Mouse (Mus musculus): ENCODE measurements around the gene Hemk1. TPM values are rescaled to one million over a fixed set of nuclear protein-coding genes. Genes with fewer than 3 reads are reported as not detected.
A peak's percentile ranks its signal among the peaks of the same experiment; 100 is the strongest.

Gene Hemk1
- polyA plus RNA-seq, 1 experiment from 2014 or later: 17.4 TPM

- WGBS: 74% methylated on average over 2 of the region's 2 CpGs
- Histone ChIP-seq H3K9ac (no peak overlapping the region), H3K36me3 (no peaks in the 10 kb centered on the region), H3K9me3 (no peaks in the 10 kb centered on the region), H3K27ac (no peak overlapping the region), H3K4me3 (no peak overlapping the region), H3K4me1 (replicated peaks) (peaks cover 10% of the 10 kb centered on the region), H3K27me3 (peaks cover 28% of the 10 kb centered on the region), H3K4me2 (no peak overlapping the region)
- no peak for ATAC-seq (ENCODE audit: low FRiP score)
These were observed 50.9 kb downstream of the Hemk1 start for GRCm38 (mm10) chr9:107287294-107287693.

- Histone ChIP-seq H3K4me3 (no peak overlapping the region), H3K27me3 (peaks cover 19% of the 10 kb centered on the region), H3K27ac (no peak overlapping the region), H3K9ac (no peak overlapping the region), H3K9me3 (no peaks in the 10 kb centered on the region), H3K4me1 (replicated peaks) (peaks cover 17% of the 10 kb centered on the region), H3K36me3 (no peaks in the 10 kb centered on the region), H3K4me2 (no peak overlapping the region)
- ATAC-seq (ENCODE audit: low FRiP score): no peak
- WGBS: 13% methylated on average over 3 of the region's 3 CpGs
These were observed 53.1 kb downstream of the Hemk1 start for GRCm38 (mm10) chr9:107285009-107285408.

GRCm38 (mm10) chr9:107282951-107283350, 55.2 kb downstream of the Hemk1 start:
- H3K4me1 ChIP-seq (replicated peaks): peaks cover 27% of the 10 kb centered on the region
- 92% methylated on average over 9 of the region's 9 CpGs for WGBS
- H3K27ac ChIP-seq: no peak overlapping the region
- H3K36me3 ChIP-seq: no peaks in the 10 kb centered on the region
- H3K9ac ChIP-seq: no peak overlapping the region
- no peak for ATAC-seq (ENCODE audit: low FRiP score)
- H3K4me3 ChIP-seq: no peak overlapping the region
- no peak overlapping the region for H3K4me2 ChIP-seq
- no peaks in the 10 kb centered on the region for H3K9me3 ChIP-seq
- no peaks in the 10 kb centered on the region for H3K27me3 ChIP-seq

- Histone ChIP-seq H3K9me3 (no peaks in the 10 kb centered on the region), H3K27me3 (no peaks in the 10 kb centered on the region), H3K4me1 (replicated peaks) (peaks cover 27% of the 10 kb centered on the region), H3K4me3 (no peak overlapping the region), H3K4me2 (no peak overlapping the region), H3K27ac (no peak overlapping the region), H3K9ac (no peak overlapping the region), H3K36me3 (no peaks in the 10 kb centered on the region)
- WGBS: 92% methylated on average over 5 of the region's 5 CpGs
- ATAC-seq (ENCODE audit: low FRiP score): no peak
These were observed 56.7 kb downstream of the Hemk1 start for GRCm38 (mm10) chr9:107281241-107281987.

GRCm38 (mm10) chr9:107280322-107281027, 57.7 kb downstream of the Hemk1 start:
- Histone ChIP-seq H3K36me3 (no peaks in the 10 kb centered on the region), H3K9me3 (no peaks in the 10 kb centered on the region), H3K27ac (no peak overlapping the region), H3K4me1 (replicated peaks) (peaks cover 27% of the 10 kb centered on the region), H3K4me3 (no peak overlapping the region), H3K9ac (no peak overlapping the region), H3K4me2 (no peak overlapping the region), H3K27me3 (no peaks in the 10 kb centered on the region)
- no peak for ATAC-seq (ENCODE audit: low FRiP score)
- 38% methylated on average over 13 of the region's 13 CpGs for WGBS

- no peak overlapping the region for H3K4me3 ChIP-seq
- H3K27ac ChIP-seq: no peak overlapping the region
- peaks cover 27% of the 10 kb centered on the region for H3K4me1 ChIP-seq (replicated peaks)
- ATAC-seq (ENCODE audit: low FRiP score): no peak
- no peaks in the 10 kb centered on the region for H3K27me3 ChIP-seq
- WGBS: 30% methylated on average over 16 of the region's 16 CpGs
- no peak overlapping the region for H3K4me2 ChIP-seq
- no peaks in the 10 kb centered on the region for H3K36me3 ChIP-seq
- H3K9me3 ChIP-seq: no peaks in the 10 kb centered on the region
- no peak overlapping the region for H3K9ac ChIP-seq
These were observed 58.5 kb downstream of the Hemk1 start for GRCm38 (mm10) chr9:107279378-107280321.

GRCm38 (mm10) chr9:107278527-107279377, 59.4 kb downstream of the Hemk1 start:
- Histone ChIP-seq H3K4me1 (replicated peaks) (peaks cover 27% of the 10 kb centered on the region), H3K4me2 (no peak overlapping the region), H3K9me3 (no peaks in the 10 kb centered on the region), H3K36me3 (no peaks in the 10 kb centered on the region), H3K4me3 (no peak overlapping the region), H3K27ac (no peak overlapping the region), H3K9ac (0 out of 2 replicates have a peak overlapping the region, but pooled peaks have one; percentile 8), H3K27me3 (no peaks in the 10 kb centered on the region)
- ATAC-seq (ENCODE audit: low FRiP score): no peak
- WGBS: 51% methylated on average over 8 of the region's 8 CpGs

GRCm38 (mm10) chr9:107278126-107278525, 60.0 kb downstream of the Hemk1 start:
- Histone ChIP-seq H3K9ac (0 out of 2 replicates have a peak overlapping the region, but pooled peaks have one; percentile 8), H3K36me3 (no peaks in the 10 kb centered on the region), H3K9me3 (no peaks in the 10 kb centered on the region), H3K4me2 (no peak overlapping the region), H3K27ac (no peak overlapping the region), H3K4me3 (no peak overlapping the region), H3K4me1 (replicated peaks) (peaks cover 27% of the 10 kb centered on the region), H3K27me3 (no peaks in the 10 kb centered on the region)
- WGBS: 38% methylated on average over 4 of the region's 4 CpGs
- no peak for ATAC-seq (ENCODE audit: low FRiP score)

GRCm38 (mm10) chr9:107277603-107278002, 60.5 kb downstream of the Hemk1 start:
- no peak for ATAC-seq (ENCODE audit: low FRiP score)
- Histone ChIP-seq H3K4me3 (no peak overlapping the region), H3K9me3 (no peaks in the 10 kb centered on the region), H3K4me2 (no peak overlapping the region), H3K9ac (no peak overlapping the region), H3K36me3 (no peaks in the 10 kb centered on the region), H3K27me3 (no peaks in the 10 kb centered on the region), H3K4me1 (replicated peaks) (peaks cover 27% of the 10 kb centered on the region), H3K27ac (no peak overlapping the region)
- WGBS: 76% methylated on average over 7 of the region's 7 CpGs

All from hindbrain, embryonic 13.5 days (tissue).